Mouse (Mus musculus) heart, adult 2 months (tissue): ENCODE results near the gene Vps33b. TPM values are rescaled to one million over a fixed set of nuclear protein-coding genes. Genes with fewer than 3 reads are reported as not detected.

Source experiments
- DNase-seq, 2 experiments: peaks; one replicate each; pipeline ENCODE4 v3.0.0; 2021
- H3K27ac ChIP-seq: fragments of 200-600 bp; 2 replicates; pipeline ENCODE4 v1.8.1; 2022
- H3K27me3 ChIP-seq: fragments of 200-500 bp; 2 replicates; pipeline ENCODE4 v1.6.1; 2012; ENCODE audit warnings: mild to moderate bottlenecking, low read length, inconsistent platforms, mixed read lengths; ENCODE audit not compliant: control insufficient read depth, insufficient read depth
- H3K36me3 ChIP-seq: fragments of 200-500 bp; 2 replicates; pipeline ENCODE4 v1.6.1; 2012; ENCODE audit warnings: low read length, inconsistent platforms; ENCODE audit not compliant: control insufficient read depth, insufficient read depth
- H3K4me1 ChIP-seq: fragments of 200-500 bp; 2 replicates; pipeline ENCODE4 v1.6.1; 2011; ENCODE audit warnings: low read length; ENCODE audit not compliant: control insufficient read depth, insufficient read depth
- H3K4me3 ChIP-seq: fragments of 200-600 bp; 2 replicates; pipeline ENCODE4 v1.8.1; 2022
- H3K79me2 ChIP-seq: fragments of 200-500 bp; replicated peaks from 2 replicates; pipeline ENCODE4 v1.6.1; 2012; ENCODE audit warnings: mild to moderate bottlenecking, inconsistent platforms, low read length, moderate library complexity, mixed read lengths; ENCODE audit not compliant: control insufficient read depth, insufficient read depth
- H3K9ac ChIP-seq: fragments of 200-500 bp; 2 replicates; pipeline ENCODE4 v1.6.1; 2012; ENCODE audit warnings: low read depth, mild to moderate bottlenecking, control low read depth, inconsistent platforms, low read length, mixed read lengths
- CTCF ChIP-seq: fragments of 200-600 bp; IDR thresholded peaks from 2 replicates; pipeline ENCODE4 v1.8.1; 2022; ENCODE audit warnings: antibody characterized with exemption, mild to moderate bottlenecking, moderate library complexity
- EP300 ChIP-seq: fragments of 200-500 bp; IDR thresholded peaks from 2 replicates; pipeline ENCODE4 v1.6.1; 2011; ENCODE audit warnings: low read depth, low read length, control low read depth; ENCODE audit not compliant: insufficient read depth
- POLR2A ChIP-seq: fragments of 200-500 bp; IDR thresholded peaks from 2 replicates; pipeline ENCODE4 v1.6.1; 2011; ENCODE audit warnings: mild to moderate bottlenecking, low read depth, low read length, control low read depth; ENCODE audit not compliant: insufficient read depth
- WGBS: fragments of 180-500 bp; shearing (Covaris S2); methylation state at CpG from one replicate; pipeline ENCODE4 v1.1.7; 2018; 5-methylcytosine and 5-hydroxymethylcytosine counted together
- intact Hi-C: fragments of 180-260 bp; cut with DNase I; formaldehyde crosslinking; loops from one replicate; pipeline ENCODE4 v1.15.1; 2025
- long read RNA-seq: library from polyadenylated mRNA; stranded (forward); transcript quantifications from one replicate; pipeline ENCODE4 v2.0.0, GENCODE M21; 2021
- polyA plus RNA-seq: library from polyadenylated mRNA; depleted of rRNA; stranded (reverse); fragments of >200 nt; gene quantifications from 2 replicates; pipeline ENCODE4 v1.2.3, GENCODE M21; 2012; rRNA removed
- total RNA-seq, 2 experiments: library from RNA; stranded (reverse); gene quantifications; 2 replicates each; pipeline ENCODE4 v1.2.3; 2021

Vps33b gene
- total RNA-seq = 1 to 10 TPM; 6.1 to 6.2 TPM
- polyA plus RNA-seq = 5.1 and 5.2 TPM in 2 replicates
- long read RNA-seq, transcript Vps33b-201 (23 exons, 2,574 nt) = major isoform, 17 of 21 reads
- long read RNA-seq, partial matches to known transcripts = 0 of 21 reads
- long read RNA-seq, other reads (novel, unspliced or antisense) = 4 of 21 reads

GRCm38 (mm10) chr7:80268897-80269750, at the start of gene Vps33b:
Gene Vps33b (plus strand): TSS chr7:80269649.
- Histone ChIP-seq H3K27me3 (no peaks in the 10 kb centered on the region), H3K4me1 (peaks cover 2% of the 10 kb centered on the region), H3K9ac (peak within 1 kb of the TSS; percentile 78), H3K27ac (peak within 1 kb of the TSS; percentile 45), H3K36me3 (no peaks in the 10 kb centered on the region), H3K4me3 (peak within 1 kb of the TSS; percentile 92), H3K79me2 (no peaks in the 10 kb centered on the region)
- DNase-seq = peak; percentile 95 to 96
- intact Hi-C loops = loop anchor here (1.0 kb wide), 1 partner anchor 8 kb away; the partner anchor contains the start of gene Ngrn
- 3% methylated on average over 21 of the region's 21 CpGs for WGBS
- TF ChIP-seq POLR2A = peak; percentile 58
- TF ChIP-seq EP300 = peak; percentile 42; the same call in 1 of the 2 replicates
- no peak for TF ChIP-seq CTCF

GRCm38 (mm10) chr7:80220237-80220797, 49.1 kb upstream of the Vps33b start:
- WGBS = 92% methylated on average over 9 of the region's 9 CpGs
- TF ChIP-seq POLR2A (no peak), EP300 (no peak), CTCF (no peak)

GRCm38 (mm10) chr7:80221179-80221750, 48.2 kb upstream of the Vps33b start:
- Histone ChIP-seq H3K9ac (no peak overlapping the region), H3K27me3 (no peaks in the 10 kb centered on the region), H3K79me2 (no peaks in the 10 kb centered on the region), H3K27ac (no peak overlapping the region), H3K4me1 (peaks cover 2% of the 10 kb centered on the region), H3K36me3 (no peaks in the 10 kb centered on the region), H3K4me3 (no peak overlapping the region)
- TF ChIP-seq EP300 (no peak), CTCF (no peak), POLR2A (no peak)
- intact Hi-C loops = loop anchor here (10.0 kb wide), 1 partner anchor 426 kb away; the partner anchor contains the start of gene Mesp1
- DNase-seq = no peak
- 82% methylated on average over 4 of the region's 4 CpGs for WGBS

More at GRCm38 (mm10) chr7:80220237-80220797, 49.1 kb upstream of the Vps33b start:
- no peaks in the 10 kb centered on the region for H3K27me3 ChIP-seq
- H3K9ac ChIP-seq = no peak overlapping the region
- no peaks in the 10 kb centered on the region for H3K79me2 ChIP-seq
- no peak for DNase-seq
- no peaks in the 10 kb centered on the region for H3K36me3 ChIP-seq
- no peak overlapping the region for H3K4me3 ChIP-seq
- H3K27ac ChIP-seq = no peak overlapping the region
- H3K4me1 ChIP-seq = peaks cover 3% of the 10 kb centered on the region
- intact Hi-C loops = loop anchor here (10.0 kb wide), 1 partner anchor 426 kb away; the partner anchor contains the start of gene Mesp1

- intact Hi-C loops = loop anchor here (10.0 kb wide), 1 partner anchor 432 kb away; the partner anchor contains the start of gene Mesp1
Observed at GRCm38 (mm10) chr7:80227065-80227464, 42.4 kb upstream of the Vps33b start.

GRCm38 (mm10) chr7:80230196-80230595, 39.3 kb upstream of the Vps33b start:
- H3K27me3 ChIP-seq = no peaks in the 10 kb centered on the region
- 84% methylated on average over 6 of the region's 6 CpGs for WGBS
- no peak overlapping the region for H3K4me3 ChIP-seq
- TF ChIP-seq CTCF = no peak
- DNase-seq = no peak
- intact Hi-C loops = no loop called here
- H3K9ac ChIP-seq = no peak overlapping the region
- H3K36me3 ChIP-seq = no peaks in the 10 kb centered on the region
- H3K4me1 ChIP-seq = peaks cover 2% of the 10 kb centered on the region; the same call in 1 of the 2 replicates
- no peak overlapping the region for H3K27ac ChIP-seq
- no peaks in the 10 kb centered on the region for H3K79me2 ChIP-seq

More at GRCm38 (mm10) chr7:80227065-80227464, 42.4 kb upstream of the Vps33b start:
- Histone ChIP-seq H3K79me2 (no peaks in the 10 kb centered on the region), H3K4me3 (no peak overlapping the region), H3K27ac (no peak overlapping the region), H3K9ac (no peak overlapping the region), H3K4me1 (no peaks in the 10 kb centered on the region), H3K36me3 (no peaks in the 10 kb centered on the region), H3K27me3 (no peaks in the 10 kb centered on the region)
- no peak for DNase-seq
- 0 out of 2 replicates have a peak, but pooled peaks have one; percentile 15 for TF ChIP-seq CTCF
- no peak for TF ChIP-seq EP300
- TF ChIP-seq POLR2A = no peak
- 96% methylated on average over 4 of the region's 4 CpGs for WGBS
